Mouse (Mus musculus): ENCODE results near the gene C1ra.
"Not testable (repeated sequence)": the region's sequence is repeated elsewhere in the genome, so short reads cannot be mapped to it uniquely, and the experiment has no call there.

The C1ra gene

DNA sequence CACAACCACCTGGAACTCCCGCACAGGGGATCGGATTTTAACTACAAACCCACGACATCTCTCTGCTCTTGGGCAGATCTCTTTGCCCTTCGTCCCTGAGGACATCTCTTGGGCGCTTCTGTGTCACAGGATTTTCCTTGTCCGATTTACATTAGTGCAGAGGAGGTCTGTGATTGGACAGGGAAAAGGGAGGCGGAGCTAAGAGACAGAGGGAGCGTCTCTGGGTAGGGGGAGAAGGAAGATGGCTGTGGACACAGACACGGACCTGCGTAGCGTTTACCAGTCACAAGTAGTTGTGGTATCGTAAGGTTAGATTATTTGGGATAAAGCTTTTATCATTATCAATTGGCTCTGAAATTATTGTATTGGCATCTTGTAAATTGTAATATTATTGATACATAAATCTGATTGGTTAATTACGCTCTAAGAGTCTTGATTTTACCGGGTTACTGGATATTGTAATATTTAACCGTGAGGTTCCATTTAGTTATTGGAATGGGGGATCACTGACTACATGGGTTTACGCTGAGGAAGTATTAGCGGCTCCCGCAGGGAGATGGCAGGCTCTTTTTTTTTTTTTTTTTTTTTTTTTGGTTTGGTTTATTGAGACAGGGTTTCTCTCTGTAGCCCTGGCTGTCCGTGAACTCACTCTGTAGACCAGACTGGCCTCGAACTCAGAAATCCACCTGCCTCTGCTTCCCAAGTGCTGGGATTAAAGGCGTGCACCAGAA lies 26.6 kb upstream of the C1ra start:
- DNase-seq (ENCODE audit: low spot score in 2 of 2), result no peak

DNA sequence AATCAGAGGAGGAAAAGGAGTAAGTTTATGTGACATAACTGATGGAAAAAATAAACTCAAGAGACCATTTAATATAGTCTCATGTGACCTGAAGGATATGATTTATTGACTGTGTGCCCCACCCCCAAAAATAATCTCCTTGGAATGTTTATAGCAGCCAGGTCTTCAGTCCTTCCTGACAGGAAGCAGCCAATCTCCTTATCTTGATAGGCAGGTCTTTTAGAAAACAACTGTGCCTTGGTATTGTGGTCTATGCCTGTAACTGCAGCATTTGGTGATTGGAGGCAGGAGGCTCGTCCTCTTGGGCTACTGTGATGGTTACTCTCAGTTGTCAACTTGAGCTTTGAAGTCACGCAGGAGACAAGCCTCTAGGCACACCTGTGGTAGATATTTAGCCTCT lies 24.7 kb upstream of the C1ra start:
- DNase-seq (ENCODE audit: low spot score in 2 of 2), result no peak

DNA sequence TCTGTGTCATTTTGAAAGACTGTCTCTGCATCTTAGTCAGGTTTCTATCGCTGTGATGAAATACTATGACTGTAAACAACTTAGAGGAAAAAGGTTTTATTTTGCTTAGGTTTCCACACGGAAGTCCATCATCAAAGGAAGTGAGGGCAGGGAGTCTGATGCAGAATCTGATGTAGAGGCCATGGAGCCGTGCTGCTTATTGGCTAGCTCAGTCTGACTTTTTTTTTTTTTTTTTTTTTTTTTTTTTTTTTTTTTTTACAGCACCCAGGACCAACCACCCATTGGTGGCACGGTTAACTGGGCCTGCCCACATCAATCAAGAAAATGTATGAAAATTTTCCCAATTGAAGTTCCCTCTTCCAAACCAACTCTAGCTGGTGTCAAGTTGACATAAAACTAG lies 23.3 kb upstream of the C1ra start:
- DNase-seq (ENCODE audit: low spot score in 2 of 2), result no peak

DNA sequence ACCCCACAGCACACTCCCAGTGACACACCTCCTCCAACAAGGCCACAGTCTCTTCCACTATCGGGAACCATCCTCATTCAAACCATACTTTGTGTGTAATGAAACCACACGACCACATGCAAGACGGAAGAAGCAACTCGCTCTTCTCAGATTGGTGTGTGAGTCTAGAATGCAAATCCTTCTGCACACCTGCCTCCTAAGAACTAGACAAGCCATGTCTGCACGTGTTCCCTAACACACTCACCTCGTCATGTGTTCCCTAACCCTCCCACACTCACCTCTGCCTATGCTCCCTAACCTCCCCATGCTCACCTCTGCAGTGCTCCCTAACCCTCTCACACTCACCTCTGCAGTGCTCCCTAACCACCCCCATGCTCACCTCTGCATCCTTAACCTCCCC lies 20.8 kb upstream of the C1ra start:
- DNase-seq (ENCODE audit: low spot score in 2 of 2), result no peak

DNA sequence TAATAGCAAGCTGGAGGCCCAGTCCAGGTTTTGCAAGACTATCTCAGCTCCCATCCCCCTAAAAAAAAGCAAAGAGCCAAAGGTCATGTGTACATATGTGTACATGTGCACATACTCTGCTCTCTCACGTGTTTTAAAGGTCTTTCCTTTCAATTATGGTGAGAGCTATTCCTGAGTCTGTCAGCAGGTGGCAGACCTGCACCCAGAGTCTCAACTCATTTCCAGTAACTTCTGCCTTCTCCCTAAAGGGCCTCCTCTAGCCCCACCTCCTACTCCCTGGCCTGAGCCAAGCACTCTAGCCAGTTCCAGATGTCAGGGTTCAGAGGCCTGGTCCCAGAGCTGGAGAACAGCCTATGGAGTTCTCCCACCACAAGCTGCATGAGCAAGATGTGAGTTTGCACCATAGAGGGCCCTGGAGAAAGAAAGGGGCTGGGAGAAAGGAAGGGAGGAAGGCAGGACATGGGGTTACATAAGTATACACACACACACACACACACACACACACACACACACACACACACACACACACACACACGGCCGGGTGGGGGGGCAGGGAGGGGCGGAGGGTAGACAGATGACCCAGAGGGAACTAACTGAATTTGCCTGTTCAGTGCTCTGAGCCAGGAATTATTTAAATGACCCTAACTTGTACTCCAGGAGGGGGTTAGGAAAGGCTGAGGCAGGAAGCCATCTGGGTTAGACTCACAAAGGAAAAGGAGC lies 19.2 kb upstream of the C1ra start, which contains the start of gene C1rl:
Gene C1rl (plus strand): TSS at position 272 of the 720 bp plus-strand sequence.
- peak; percentile 45 to 63 for DNase-seq (ENCODE audit: low spot score in 2 of 2)

DNA sequence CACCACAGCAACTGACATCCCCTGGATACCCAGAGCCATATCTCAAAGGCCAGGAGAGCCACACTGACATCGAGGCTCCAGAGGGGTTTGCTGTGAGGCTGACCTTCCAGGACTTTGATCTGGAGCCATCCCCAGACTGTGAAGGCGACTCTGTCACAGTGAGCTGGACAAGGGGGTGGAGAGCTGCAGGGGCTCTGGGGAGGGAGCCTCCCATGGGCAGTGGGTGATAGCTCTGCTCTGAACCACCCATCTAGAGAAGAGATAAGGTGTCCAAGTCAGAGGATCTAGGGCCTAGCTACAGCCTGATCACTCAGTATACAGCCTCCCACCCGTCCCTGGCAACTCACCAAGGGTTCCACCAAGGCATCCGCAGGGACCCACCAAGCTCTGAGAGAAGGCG lies 18.3 kb upstream of the C1ra start:
- DNase-seq (ENCODE audit: low spot score in 2 of 2), result no peak

DNA sequence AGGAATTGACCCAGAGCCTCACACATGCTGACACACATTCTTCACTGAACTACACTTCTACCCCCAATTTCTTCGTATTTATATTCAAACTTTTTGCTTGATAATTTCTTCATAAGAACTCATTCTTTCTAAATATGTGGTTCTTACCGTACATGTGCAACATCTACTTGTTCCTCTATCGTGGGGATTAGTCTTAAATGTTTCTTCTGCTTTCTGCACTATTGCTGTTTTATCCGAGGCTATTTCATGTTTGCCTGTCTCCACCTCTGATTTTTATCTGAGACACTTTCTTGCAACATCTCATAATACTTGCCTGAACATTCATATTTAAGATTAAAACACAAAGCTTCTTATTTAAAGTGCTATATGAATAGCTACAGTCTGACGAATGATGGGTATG lies 16.2 kb upstream of the C1ra start:
- no peak for DNase-seq (ENCODE audit: low spot score in 2 of 2)

DNA sequence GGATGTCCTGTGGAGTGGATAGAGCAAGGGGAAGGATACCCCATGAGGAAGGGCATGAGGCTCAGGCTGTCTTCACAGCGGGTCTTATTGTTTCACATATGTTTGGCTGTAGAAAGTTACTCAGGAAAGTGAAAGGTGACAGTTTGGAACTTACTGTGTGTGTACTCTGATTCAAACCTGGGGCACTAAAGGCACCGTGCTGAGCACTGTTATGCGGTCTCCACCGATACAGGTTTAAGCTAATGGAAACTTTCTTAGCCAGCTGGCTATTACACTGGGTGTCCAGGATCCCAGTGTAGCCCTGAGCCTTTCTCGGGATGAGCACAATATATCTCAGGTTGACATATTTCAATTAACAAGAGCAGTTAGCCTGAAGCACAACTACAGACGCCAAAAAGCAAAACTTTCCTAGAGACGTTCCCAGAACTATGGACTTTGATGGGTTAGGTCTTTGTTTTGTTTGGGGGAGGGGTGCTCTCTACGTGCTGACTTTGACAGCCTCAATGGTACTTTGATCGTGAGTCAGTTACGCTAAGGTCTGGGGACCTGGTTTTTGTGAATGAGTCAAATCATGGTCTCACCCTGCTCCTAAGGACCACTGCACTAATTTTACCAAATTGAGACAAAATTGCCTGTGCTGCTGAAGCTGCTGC lies 12.2 kb upstream of the C1ra start:
- no peak for DNase-seq (ENCODE audit: low spot score in 2 of 2)

DNA sequence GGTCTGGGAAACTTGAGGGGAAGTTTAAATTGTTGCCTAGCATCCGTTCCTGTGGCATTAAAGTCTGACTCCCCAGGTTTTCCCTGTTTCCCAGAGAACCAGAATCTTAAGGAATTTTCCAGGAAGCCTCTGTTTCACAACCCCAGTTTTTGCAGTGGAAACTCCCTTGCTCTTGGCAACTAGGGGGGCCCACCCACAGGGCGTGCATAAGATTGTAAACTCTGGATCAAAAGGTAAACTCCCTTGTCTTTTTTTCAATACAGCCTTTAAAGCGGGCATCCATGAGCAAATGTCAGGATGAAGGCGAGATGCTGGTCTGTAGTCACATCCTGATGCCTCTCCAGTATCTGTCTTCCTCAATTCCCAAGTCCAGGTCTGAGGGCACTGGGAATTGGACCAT lies 10.7 kb upstream of the C1ra start:
- no peak for DNase-seq (ENCODE audit: low spot score in 2 of 2)

DNA sequence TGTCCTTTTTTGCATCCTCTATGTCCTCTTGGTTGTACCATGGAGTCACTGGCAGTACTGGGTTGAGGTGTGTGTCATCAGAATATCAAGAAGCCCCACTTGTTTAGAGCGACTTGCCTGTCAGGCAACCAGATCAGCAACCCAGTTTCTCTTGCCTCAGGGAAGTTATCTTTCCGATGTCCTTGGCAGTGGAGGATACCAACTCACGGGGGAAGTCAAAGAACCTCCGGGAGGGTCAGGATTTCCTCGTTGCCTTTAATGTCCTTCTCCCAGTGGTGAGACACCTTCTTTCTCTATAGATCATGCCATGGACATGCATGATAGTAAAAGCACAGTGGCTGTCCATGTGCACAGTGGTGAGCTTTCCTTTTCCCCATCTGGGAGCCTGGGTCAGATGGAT lies 10.2 kb upstream of the C1ra start:
- DNase-seq (ENCODE audit: low spot score in 2 of 2), result no peak

DNA sequence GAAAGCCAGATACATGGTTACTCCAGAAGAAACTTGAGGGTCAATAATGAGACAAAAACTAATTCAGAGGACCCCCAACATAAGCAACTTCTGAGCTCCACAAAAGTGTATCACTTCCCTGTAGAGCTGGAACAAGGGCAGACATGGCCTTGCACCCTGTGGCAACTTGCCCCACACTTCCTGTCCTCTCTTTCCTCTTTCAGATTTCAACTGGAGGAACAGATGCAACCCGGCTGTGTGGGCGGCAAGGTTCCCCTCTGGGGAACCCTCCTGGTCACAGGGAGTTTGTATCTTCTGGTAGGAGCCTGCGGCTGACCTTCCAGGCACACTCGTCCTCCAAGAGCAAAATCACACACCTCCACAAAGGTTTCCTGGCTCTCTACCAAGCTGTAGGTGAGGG lies 7.2 kb upstream of the C1ra start:
- peak; percentile 42 to 47 for DNase-seq (ENCODE audit: low spot score in 2 of 2)

DNA sequence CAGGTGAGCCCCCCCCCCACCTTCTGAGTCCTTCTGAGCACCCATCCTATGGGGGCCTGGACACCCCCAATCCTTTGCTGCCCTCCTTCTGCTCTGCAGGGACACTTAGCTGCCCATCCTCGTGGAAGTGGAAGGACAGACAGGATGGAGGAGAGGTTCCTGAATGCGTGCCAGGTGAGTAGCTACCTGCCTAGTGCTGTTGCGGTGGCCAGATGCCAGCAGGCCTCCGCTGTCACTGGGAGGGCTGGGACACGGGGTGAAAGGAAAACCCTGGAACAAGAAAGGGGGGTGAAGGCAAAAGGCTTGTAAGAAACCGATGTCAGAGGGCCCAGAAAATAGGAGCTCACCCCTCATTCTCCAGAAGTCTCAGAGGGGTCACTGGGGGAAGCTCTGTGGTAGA lies 5.2 kb upstream of the C1ra start:
- DNase-seq (ENCODE audit: low spot score in 2 of 2), result no peak

DNA sequence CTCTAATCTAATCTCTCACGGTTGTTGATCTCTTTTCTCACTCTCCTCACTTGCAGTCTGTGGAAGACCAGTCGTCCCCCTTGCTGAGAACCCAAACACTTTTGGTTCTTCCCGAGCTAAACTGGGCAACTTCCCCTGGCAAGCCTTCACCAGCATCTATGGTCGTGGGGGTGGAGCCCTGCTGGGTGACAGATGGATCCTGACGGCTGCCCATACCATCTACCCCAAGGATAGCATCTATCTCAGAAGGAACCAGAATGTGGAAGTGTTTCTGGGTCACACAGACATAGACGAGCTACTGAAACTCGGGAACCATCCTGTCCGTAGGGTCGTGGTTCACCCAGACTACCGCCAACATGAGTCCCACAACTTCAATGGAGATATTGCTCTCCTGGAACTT lies 3.9 kb upstream of the C1ra start:
- DNase-seq (ENCODE audit: low spot score in 2 of 2), result no peak

DNA sequence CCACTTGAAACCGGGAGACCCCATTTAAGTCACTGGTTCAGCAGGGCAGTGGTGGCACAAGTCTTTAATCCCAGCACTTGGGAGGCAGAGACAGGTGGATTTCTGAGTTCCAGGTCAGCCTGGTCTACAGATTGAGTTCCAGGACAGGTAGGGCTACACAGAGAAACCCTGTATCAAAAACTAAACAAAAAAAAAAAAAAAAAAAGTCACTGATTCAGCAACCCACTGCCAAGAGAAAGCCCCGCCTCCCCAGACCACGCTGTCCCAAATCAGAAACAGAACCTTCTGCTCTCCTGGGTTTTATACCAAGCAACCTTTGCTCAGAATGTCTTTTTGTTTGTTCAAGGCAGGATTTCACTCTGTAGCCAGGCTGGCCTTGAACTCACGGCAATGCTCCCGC lies 3.0 kb upstream of the C1ra start:
- not testable (repeated sequence) for DNase-seq (ENCODE audit: low spot score in 2 of 2)

DNA sequence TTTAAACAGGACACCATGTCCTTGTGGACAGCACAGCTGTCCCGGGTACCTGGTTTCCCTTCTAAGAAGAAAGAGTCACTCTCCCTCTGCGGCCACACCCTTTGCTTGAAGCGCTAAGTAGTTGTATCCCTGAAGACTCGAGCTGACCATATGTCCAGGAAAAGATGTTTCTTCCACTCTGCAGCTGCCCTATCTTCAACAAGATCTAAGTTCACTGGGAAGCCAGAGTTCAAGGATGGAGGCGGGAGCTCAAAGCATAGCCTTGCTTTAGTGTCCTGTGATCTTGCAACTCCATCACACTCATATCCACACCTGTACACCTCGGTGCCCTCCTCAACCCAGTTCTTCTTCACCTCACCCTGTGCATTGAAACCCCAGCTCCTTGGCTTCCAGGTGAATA lies 269 bp upstream of the C1ra start:
- DNase-seq (ENCODE audit: low spot score in 2 of 2), result no peak

DNA sequence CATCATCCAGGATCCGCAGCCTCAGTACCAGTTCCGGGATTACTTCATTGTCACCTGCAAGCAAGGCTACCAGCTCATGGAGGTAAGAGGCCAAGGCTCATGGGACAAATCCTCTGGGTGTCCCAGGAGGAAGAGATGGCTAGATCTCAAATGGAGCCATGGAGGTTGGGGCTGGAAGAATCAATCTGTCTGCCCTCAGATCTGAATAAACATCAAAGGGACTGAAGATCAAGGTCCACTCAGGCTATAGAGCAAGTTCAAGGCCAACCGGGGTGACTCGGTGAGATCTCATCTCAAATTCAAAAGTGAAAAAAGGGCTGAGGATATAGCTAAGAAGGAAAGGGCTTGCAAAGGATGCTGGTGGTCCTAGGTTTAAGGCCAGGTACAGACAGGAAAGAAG lies 5.5 kb downstream of the C1ra start:
- DNase-seq (ENCODE audit: low spot score in 2 of 2), result not testable (repeated sequence)

DNA sequence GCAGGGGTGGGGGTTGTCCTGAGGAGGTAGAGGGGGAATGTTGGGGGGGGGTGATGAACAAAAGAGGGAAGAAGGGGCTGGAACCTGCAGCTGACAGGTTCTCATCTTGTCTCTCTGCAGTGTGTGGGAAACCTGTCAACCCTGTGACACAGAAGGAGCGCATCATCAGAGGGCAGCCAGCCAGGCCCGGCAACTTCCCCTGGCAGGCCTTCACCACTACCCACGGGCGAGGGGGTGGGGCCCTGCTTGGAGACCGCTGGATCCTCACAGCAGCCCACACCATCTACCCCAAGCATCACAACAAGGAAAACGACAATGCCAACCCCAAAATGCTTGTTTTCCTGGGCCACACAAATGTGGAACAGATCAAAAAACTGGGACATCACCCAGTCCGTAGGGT lies 9.9 kb downstream of the C1ra start:
- DNase-seq (ENCODE audit: low spot score in 2 of 2), result not testable (repeated sequence)

DNA sequence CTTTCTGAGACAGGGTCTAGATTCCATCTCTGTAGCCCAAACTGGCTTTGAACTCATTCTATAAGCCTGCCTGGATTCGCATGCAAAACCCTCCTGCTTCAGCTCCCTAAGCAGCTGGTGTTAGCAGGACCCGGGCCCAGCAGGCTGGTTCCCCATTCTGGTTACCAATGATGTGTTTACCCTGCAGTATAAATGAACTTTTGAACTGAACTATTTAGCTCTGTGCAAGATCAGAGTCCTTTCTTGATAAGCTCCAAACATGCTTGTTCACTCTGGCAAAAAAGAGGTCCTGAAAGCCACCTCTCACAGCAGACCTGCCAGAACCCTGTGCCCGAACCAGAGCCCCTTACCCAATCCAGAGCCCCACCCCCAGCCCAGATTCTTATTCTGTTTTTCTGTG lies 15.7 kb downstream of the C1ra start:
- DNase-seq (ENCODE audit: low spot score in 2 of 2), result no peak

DNA sequence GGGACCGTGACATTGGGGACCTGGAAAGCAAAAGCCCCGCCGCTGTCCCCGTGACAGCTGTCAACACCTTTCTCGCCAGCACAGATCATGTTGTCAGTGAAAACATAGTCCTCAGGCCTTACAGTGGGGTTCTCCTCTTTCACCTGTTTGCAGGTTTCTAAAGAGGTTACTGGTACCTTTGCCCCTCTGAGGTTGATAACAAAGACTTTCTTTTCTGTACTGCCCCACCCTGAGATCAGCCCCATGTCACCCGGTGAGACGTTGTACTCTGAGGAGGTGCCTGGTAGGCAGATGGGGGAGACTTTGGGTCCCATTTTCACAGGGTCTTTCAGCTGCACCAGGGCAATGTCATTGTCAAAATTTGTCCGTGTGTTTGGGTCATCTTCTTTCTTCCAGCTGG lies 18.9 kb downstream of the C1ra start:
- DNase-seq (ENCODE audit: low spot score in 2 of 2), result no peak

DNA sequence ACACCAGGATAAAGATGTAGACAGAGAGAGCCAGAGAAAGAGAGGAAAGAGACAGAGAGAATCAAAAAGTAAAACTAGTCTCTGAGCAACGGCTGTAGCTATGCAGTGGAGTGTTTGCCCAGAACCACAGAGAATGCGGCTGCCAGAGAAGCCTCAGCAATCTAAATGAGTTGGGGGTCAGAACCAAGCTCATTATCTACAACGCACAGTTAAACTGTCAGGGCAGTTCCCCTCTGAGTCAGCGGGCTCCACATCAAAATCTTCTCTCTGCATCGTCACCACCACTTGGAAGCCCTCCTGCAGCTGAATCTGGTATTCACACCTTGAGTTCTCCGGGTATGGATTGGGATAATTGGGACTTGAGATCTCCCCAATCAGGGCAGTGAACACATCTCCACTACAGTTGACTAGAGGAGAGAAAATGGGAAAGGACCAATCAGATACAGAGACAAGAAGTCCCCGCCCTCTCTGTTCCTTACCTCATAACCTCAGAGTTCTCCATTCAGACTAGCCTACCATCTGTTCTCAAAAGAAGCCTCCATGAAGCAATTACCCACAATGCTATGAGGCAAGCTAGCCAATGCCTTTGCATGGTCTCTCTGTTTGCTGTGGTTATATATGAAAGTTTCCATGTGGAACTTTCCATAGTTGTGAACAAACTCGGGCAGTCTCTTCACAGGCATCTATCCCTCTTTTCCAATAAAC lies 24.1 kb downstream of the C1ra start:
- not testable (repeated sequence) for DNase-seq (ENCODE audit: low spot score in 2 of 2)

DNA sequence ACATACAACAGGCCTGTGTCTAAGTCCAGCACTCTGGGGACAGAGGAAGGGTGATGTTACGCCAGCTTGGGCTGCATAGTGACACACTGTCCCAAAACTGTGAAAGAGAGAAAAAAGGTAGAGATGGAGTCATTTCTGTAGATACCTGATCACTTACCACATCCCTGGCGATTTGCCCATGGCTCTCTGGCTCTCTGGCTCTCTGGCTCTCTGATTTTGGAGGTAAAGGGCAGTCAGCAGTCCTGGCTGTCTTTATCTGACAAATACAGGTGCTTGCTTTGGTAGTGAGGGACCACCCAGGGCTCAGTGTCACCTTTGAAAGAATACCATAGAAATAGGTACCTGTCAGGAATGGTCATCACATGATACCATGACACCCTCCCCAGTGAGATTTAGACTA lies 29.0 kb downstream of the C1ra start:
- not testable (repeated sequence) for DNase-seq (ENCODE audit: low spot score in 2 of 2)

DNA sequence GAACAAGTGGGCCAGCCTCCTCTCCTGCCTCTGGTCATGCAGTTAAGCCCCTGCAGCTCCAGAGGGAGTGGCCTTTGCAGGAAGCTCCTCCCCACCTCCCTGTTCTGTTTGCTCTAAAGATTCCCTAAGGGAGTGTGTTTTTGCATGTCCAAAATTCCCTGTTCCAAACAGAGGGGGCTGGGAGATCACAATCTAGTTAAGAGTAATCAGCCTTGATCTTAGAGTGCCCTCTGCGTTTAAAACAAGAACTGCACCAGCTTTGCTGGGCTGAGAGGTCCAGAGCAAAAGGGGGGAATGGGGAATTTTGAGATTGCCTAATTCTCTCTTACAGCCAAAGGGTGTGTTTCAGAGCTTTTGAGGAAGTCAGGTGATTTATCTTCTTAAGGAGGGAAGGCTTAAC lies 30.1 kb downstream of the C1ra start, which contains the start of gene C1s1:
Gene C1s1 (minus strand): TSS at position 76 of the 400 bp plus-strand sequence.
- DNase-seq (ENCODE audit: low spot score in 2 of 2), result peak in 1 of 2 experiments; percentile 15
